Mouse (Mus musculus): ENCODE data around the gene Col4a6. TPM values are rescaled to one million over a fixed set of nuclear protein-coding genes. Genes with fewer than 3 reads are reported as not detected.
A peak's percentile ranks its signal among the peaks of the same experiment; 100 is the strongest.

Col4a6 gene
- total RNA-seq (2022), result 1 to 10 TPM in 2 of 4 experiments, under 1 TPM in 2; 0.84 to 1.4 (median 0.97) TPM

DNA sequence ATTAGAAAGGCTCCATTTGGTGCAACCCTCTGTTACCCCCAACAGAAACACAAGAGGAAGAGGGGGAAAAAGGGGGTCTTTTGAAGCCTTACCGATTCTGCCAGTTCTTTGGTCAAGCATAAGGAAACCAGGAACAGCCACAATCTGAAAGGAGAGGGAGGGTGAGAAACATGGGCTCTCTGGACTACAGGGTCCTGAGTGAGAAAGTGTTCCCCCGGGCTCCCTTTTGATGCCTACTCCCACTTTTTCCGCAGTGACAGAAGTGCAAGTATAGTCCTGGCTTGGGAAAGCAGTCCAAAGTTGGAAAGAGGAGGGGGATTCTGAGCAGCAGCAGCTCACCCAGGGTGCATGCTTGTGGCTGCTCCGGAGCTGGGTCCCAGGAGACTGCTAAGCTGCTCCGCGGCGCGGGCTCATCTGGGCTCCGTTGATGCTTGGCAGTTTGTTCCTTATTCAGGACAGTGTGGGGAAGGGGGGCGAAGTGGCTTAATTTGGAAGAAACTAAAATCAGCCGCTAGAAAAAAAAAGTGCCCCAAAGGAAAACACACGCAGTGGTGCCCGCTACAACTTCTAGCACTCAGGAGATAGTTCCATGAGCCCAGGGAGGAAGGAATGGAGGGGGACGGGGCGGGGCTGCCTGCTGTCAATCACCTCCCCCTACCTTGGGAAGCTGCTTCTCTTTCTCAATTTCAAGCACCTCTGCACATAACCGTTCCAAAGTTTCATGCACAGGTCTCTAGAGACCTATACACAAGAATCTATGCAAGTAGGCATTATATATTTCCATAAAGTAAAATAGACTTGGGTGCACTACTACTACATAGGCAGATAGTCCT, at the start of gene Col4a6:
Gene Col4a6, minus strand, starts transcription at position 607 of the 833 bp plus-strand sequence.
- DNase-seq (ENCODE audit: low spot score in 2 of 2), result no peak

DNA sequence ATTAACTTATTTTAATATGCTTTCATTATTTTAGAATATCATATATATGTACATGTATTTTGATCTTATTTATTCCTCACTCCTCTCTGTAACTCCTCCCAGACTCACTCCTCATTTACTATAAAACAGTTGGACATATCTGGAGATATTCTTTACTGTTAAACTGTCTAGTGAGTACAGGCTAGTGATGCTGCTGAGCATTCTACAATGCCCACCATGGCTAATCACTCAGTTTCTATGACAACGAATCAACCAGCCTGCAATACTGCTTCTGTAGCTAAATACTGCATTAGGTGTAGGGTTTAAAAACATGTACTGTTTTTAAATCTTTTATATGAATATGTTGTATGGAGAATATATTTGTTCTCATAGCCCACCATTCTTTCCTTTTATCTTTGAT, 29.2 kb upstream of the Col4a6 start:
- no peak for DNase-seq (ENCODE audit: low spot score in 2 of 2)

- no peak for DNase-seq (ENCODE audit: low spot score in 2 of 2)
These were observed 20.7 kb upstream of the Col4a6 start for GRCm38 (mm10) chrX:141494545-141494944.

DNA sequence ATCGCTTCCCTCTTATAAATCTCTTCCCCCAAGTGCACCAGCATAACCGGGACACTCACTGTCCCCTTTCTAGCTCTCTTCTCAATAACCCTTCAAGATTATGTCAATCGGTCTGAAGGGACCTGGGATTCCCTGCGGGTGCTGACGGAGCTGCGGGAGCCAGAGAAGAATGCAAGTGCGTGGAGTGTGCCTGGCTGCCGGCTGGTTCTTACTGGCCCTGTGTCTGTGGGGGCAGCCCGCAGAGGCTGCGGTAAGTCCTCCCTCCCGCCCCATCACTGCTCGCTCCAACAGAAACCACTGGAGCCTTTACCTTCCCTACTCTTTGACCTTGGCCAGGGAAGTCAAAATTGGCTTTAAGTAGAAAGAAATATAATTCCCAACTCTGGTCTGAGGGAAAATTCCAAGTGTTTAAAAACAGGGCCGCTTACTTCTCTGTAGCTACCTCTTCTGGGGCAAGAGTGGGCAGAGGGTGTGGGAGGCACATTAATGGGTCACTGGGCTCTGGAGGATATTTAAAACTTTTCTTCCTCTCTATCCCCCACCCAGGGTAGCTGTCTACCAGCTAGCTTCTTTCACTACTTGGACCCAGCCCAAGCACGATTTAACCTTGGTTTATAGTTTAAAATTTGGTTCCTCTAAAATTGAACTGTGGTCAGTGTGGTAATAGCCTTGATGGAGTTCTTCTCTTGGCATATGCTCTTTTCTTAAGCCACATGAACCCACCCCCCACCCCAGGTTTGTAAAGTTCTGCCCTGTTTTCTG, 1.9 kb upstream of the Col4a6 start:
- DNase-seq (ENCODE audit: low spot score in 2 of 2), result no peak

DNA sequence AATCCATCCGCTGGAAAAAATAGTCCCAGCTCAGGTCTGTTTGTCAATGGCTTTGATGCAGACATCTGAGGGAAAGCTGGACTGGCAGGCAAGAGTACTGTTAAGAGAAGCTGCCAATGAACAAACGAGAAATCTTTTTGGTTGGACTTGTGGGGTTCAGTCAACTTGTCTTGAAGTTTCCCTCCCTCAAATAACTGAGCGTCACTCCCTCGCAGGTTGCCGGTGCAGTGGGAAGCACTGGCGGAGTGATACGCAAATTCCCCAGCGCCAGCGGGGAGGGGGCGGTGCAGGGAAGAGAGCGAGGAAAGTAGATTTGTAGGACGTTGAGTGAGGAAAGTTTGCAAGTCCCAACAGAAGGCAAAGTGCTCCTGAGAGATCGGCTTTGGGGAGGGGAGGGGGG, 1.2 kb upstream of the Col4a6 start, which contains the start of gene Col4a5:
Gene Col4a5, plus strand, starts transcription at position 276 of the 400 bp plus-strand sequence.
- DNase-seq (ENCODE audit: low spot score in 2 of 2), result peak in 1 of 2 experiments; percentile 2

GRCm38 (mm10) chrX:141447936-141448335, 25.9 kb downstream of the Col4a6 start:
- no peak for DNase-seq (ENCODE audit: low spot score in 2 of 2)

GRCm38 (mm10) chrX:141439423-141439822, 34.5 kb downstream of the Col4a6 start:
- no peak for DNase-seq (ENCODE audit: low spot score in 2 of 2)

GRCm38 (mm10) chrX:141436780-141437179, 37.1 kb downstream of the Col4a6 start:
- no peak for DNase-seq (ENCODE audit: low spot score in 2 of 2)

- no peak for DNase-seq (ENCODE audit: low spot score in 2 of 2)
These were observed 58.6 kb downstream of the Col4a6 start for GRCm38 (mm10) chrX:141415318-141415717.

DNA sequence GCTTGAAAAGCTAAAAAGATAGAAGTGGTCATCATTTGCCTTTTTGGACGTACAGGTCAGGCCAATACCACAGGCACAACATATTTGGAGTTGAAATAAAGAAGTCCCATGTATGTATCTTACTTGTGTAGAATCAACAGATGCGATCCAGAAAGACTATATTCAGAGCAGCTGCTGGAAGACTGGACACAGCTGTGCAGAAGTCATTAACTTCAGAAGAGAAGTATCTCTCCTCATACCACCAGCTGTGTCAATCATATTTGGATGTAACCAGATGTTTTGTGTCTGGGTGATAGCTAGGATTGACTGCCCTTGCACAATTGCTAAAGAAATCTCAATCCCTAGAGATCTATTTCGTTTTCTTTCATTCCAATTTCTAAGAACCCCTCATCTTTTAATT, 77.6 kb downstream of the Col4a6 start:
- no peak for DNase-seq (ENCODE audit: low spot score in 2 of 2)

- DNase-seq (ENCODE audit: low spot score in 2 of 2), result no peak
These were observed 88.3 kb downstream of the Col4a6 start for GRCm38 (mm10) chrX:141385399-141386105.

DNA sequence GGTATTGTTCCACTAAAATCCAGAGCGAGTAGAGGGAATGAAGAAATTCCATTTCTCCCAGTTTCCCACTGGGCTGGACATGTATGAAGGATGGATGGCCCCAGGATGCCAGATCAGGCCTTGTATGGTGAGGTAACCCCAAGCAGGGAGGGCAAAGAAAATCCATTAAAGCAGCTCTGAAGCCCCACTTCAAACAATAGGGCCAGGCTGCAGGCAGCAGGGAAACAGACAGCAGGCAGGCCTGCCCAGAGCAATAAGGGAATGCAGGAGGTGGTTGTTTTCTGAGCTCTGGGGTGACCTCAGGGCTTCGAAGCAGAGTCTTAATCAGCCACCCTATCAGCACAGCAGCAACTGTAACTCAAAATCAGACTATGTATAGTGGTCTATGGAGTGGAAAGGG, 89.2 kb downstream of the Col4a6 start:
- DNase-seq (ENCODE audit: low spot score in 2 of 2), result no peak

GRCm38 (mm10) chrX:141370276-141370675, 103.6 kb downstream of the Col4a6 start:
- no peak for DNase-seq (ENCODE audit: low spot score in 2 of 2)

DNA sequence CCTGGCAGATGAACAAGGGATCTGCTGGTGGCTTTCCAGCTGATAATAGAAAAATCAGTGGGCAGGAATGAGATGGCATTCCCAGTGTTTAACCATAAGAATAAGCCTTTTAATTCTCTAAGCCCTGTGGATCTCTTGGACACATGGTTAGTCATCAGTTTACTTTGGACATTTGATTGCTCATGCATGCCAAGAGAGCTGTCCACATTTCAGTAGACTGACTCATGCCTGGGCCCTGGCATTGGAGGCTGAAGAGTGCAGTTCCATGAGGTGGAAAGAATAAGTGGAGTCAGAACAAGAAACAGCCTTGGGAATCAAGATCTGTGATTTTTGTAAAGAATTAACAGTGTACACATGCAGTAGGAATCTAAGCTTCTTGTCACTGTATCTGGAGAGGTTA, 110.5 kb downstream of the Col4a6 start:
- DNase-seq (ENCODE audit: low spot score in 2 of 2), result no peak

DNA sequence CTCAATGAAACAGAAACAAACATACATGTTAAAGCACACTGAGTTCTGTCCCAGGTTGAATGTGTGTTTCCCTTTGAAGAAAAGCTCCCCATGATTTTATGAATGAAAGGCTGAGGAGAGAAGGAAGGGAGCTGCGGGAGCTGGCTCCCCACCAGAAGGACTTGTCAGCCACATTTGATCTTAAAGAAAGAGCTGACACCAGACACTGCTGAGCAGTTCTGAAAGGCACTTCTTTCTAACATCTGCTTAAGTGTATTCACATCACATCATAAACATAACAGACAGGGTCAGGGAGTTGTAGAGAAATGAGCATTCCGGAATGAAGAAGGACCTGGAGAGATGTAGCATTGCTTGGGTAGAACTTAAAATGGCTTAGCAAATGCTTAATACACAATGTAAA, 132.5 kb downstream of the Col4a6 start:
- no peak for DNase-seq (ENCODE audit: low spot score in 2 of 2)

GRCm38 (mm10) chrX:141328044-141328443, 145.8 kb downstream of the Col4a6 start:
- DNase-seq (ENCODE audit: low spot score in 2 of 2), result no peak

GRCm38 (mm10) chrX:141324201-141324600, 149.7 kb downstream of the Col4a6 start:
- no peak for DNase-seq (ENCODE audit: low spot score in 2 of 2)

DNA sequence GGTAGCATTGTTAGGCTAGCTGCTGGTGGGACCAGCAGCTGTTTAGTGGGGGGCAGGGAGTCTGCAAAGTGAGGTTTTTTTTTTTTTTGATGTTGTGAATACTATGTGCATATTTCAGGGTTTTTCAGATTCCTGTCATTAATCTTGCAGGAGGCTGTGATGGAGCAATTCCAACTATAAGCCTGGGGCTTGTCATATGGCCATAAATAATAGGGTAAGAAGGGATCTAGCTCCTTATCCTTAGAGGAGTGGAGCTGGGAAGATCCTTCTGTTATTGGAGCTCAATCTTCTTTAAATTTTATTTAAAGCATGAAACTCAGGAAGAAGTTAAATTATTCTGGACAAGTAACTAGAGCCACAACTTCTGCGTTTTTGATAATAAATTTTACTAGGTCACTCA, 157.7 kb downstream of the Col4a6 start:
- no peak for DNase-seq (ENCODE audit: low spot score in 2 of 2)

DNA sequence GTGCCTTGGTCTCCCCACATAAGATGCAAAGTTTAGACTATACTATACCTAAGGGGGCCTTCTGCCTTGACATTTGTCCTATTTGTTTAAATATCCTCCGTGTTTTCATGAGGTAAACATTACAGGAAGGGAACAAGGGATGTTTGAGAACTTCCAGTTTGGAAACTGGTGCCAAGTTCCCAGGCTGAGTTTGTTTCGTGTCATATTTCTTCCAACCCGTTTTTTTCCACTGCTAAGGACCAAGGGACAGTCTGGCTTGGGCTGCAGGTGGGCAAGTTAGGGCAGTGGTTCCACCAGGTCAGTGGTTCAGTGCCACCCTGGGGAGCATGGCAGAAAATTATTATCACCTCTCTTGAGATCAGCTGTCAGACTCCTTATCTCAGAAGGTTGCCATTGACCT, 158.1 kb downstream of the Col4a6 start:
- no peak for DNase-seq (ENCODE audit: low spot score in 2 of 2)

DNA sequence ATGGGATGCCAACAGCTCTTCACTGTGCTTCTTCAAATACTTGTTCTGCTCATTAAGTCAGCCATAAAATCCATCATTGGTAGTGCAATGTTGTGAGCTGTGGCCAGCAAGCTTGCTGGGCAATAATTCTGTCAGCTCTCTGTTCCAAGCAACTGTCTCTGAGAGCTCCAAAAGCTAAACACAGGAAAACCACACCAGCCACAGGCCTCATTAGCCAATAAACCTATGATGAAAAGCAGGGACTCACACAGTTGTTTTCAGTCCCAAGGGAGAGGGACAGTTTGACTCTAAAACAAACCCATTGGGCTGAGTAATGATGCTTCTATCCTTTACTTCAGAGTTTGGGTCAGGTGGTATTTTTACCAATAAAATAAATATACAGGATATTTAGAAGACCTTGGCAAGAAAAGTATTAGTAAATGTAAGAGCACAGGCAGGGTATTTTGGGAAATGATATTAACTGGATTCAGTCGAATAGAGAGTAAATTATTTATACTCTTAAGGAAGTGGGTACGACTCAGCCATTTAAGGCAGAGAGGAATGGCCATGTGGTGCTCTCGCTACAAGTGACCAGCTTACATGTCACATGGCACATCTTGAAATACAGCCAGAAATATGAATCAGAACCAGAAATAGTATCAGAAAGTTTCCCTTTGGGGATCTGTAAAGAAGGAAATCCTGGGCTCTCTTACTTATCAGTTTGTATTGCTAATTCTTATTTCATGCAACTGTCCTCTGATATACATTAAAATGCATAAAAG, 181.0 kb downstream of the Col4a6 start:
- DNase-seq (ENCODE audit: low spot score in 2 of 2), result no peak

DNA sequence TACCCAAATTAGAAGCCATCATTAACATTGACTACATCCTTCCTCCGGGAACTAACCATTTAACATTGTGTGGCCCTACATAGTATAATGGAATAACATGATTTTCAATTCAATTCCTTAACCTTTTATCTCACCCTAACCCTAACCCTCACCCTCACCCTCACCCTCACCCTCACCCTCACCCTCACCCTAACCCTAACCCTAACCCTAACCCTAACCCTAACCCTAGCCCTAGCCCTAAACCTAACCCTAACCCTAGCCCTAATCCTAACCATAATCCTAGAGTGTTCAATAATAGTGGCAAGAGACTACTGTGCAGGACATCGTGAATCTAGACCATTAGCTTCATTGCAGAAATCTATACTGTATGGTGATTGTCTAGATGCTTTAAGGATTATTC, 197.5 kb downstream of the Col4a6 start:
- no peak for DNase-seq (ENCODE audit: low spot score in 2 of 2)

Data from left cerebral cortex, adult 8-10 months (tissue).